Comparison of ENCODE assay signal across 17 mouse cellular contexts in the genomic region with DNA sequence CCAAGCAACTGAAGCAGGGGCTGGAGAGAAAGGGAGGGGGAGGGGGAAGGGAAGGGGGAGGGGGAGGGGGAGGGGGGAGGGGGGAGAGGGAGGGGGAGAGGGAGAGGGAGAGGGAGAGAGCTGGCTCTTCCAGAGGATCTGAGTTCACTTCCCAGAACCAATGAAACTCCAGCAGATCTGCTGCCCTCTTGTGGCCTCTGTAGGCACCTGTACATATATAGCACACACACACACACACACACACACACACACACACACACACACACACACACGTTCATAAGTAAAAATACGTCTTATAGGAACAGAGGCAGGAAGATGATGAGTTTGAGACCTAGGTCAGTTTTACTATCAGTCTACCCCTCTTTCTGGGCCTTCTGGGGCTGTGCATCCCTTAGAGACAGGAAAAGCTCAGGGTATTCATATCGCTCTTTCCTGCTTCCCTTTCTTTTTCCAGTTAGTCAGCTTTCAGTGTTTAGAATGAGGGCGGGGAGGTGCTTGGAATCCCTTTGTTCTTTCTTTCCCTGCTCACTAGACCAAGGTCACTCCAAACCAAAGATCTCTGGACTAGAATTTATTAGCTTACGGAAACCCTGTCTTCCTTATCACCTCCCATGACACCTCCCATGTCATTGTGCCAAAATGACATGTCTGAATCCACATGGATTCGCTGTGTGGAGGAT.
"Had no signal": no experiment of that assay in that cellular context is flagged by ENCODE, and none has a peak within 500 bp of the region (broad histone marks: within the 10 kb centered on the region; RNA-seq: fewer than 3 reads in every experiment).

No protein-coding gene starts in this region.

- H3K27me3 ChIP-seq: liver, embryonic 13.5 days; lung, embryonic 15.5 days had no signal

- H3K4me2 ChIP-seq: liver, embryonic 13.5 days; lung, embryonic 15.5 days; midbrain, embryonic 11.5 days had no signal

- DNase-seq: kidney, adult 18-20 months; kidney, adult 9 months; kidney, postnatal 14 days; layer of hippocampus, adult 9-11 months; liver, embryonic 13.5 days; lung, postnatal 4 days; midbrain, embryonic 14.5 days; right cerebral cortex, postnatal 14 days; right cerebral cortex, postnatal 4 days; thymus, adult 2 months; thymus, postnatal 14 days; thymus, postnatal 4 days had no signal

- H3K9ac ChIP-seq: liver, embryonic 13.5 days; lung, embryonic 15.5 days had no signal

- H3K4me3 ChIP-seq: layer of hippocampus, adult 2 months; left cerebral cortex, adult 2 months; liver, embryonic 13.5 days; lung, embryonic 15.5 days had no signal

- H3K9me3 ChIP-seq: liver, embryonic 13.5 days; lung, embryonic 15.5 days had no signal

- H3K27ac ChIP-seq: layer of hippocampus, adult 2 months; left cerebral cortex, adult 2 months; liver, embryonic 13.5 days; lung, embryonic 15.5 days; stomach, postnatal 0 days had no signal

- H3K4me1 ChIP-seq: liver, embryonic 13.5 days had no signal

- H3K36me3 ChIP-seq: liver, embryonic 13.5 days; lung, embryonic 15.5 days had no signal
